Mouse (Mus musculus) liver (tissue): ENCODE measurements around the gene Gm16181.
A peak's percentile ranks its signal among the peaks of the same experiment; 100 is the strongest.

Experiments
- DNase-seq: peaks from one replicate; pipeline ENCODE4 v3.0.0-alpha.2; 2020; ENCODE audit warnings: mixed read lengths

Gm16181 gene

DNA sequence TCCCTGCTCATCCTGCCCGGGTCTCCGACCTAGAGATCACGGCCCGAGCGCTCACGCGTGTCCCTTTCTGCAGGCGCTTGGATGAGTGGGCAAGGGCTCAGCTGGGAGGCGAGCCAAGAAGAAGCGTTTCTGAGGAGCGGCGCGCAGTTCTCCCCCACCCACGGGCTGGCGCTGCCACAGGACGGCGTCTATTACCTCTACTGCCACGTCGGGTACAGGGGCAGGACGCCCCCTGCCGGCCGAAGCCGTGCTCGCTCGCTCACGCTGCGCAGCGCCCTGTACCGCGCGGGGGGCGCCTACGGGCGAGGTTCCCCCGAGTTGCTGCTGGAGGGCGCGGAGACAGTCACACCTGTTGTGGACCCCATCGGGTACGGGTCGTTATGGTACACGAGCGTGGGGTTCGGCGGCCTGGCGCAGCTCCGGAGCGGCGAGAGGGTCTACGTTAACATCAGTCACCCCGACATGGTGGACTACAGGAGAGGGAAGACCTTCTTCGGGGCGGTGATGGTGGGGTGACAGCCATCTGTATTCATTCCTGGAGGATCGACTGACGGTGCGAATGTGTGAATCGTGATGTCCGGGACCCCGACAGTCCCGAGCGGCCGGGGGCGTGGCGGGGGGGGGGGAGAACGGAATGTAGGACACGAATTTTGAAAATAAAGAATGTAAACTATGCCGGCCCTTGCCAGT, 24.9 kb upstream of the Gm16181 start:
- peak; percentile 82 for DNase-seq

DNA sequence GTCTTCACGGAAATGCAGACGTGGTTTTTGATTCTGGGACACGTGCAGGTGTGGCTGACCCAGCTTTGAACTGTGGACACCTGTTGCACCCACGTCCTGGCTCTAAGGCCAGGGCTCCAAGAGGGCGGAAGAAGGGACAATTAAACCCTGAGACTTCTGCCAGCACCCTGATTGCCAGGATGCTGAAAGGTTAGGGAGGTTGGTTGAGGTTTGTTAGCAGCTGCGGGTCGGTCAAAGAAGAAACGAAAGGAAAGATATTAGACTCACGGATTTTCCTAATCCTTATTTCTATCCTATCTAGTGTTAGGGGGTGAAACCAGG, 24.4 kb upstream of the Gm16181 start:
- no peak for DNase-seq

DNA sequence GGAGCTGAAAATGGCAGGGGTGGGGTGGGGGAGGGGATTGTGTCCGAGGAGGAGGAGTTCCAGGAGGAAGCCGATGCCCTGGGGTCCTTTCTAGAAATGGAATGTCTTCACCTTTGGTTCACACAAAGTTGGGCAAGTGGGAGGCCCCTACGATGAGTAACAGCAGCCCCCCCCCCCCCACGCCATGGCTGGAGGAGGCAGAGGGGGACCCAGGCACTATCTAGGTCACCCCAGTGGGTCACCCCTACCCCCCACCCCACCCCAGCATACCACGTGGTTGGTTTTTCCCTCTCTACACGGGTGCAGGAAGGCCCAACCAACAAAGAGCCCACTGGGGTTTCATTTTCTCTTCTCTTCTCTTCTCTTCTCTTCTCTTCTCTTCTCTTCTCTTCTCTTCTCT, 23.5 kb upstream of the Gm16181 start:
- DNase-seq = no peak

DNA sequence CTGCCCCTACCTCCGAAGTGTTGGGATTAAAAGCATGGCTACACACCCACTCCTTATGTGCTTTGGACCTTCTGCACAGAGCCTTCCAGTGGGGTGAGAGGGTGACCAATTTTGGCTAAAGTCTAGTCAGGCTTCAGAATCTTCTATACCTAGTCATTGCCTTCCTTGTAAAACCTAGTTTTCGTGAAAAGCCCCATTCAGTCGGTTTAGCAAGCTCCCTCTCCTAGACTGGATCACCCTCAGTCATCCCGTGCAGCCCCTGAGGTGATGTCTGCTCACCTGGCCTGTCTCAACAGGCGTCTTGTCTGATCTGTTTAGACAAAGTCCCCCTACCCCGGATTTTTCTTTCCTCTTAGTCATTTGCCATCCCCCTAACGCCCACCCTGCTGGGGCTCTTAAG, 22.6 kb upstream of the Gm16181 start:
- DNase-seq = no peak

DNA sequence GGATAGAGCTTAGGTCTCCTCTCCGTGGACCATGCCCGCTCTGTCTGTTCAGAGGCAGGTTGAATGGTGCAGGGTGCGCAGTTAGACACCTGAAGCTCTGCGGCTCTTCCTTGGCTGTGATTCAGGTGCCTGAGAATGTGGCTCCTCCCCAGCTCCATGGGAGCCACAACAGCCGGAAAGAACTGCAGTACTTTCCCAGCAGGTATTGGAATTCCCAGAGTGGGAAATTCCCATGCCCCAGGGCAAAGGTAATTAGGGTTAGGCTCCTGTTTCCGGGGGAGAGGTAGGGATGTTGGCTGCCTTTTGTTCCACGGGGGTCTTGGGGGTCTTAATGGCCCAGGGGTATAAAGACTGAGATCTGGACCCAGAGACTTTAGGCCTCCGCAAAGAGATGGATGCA, 21.7 kb upstream of the Gm16181 start:
- DNase-seq = no peak

DNA sequence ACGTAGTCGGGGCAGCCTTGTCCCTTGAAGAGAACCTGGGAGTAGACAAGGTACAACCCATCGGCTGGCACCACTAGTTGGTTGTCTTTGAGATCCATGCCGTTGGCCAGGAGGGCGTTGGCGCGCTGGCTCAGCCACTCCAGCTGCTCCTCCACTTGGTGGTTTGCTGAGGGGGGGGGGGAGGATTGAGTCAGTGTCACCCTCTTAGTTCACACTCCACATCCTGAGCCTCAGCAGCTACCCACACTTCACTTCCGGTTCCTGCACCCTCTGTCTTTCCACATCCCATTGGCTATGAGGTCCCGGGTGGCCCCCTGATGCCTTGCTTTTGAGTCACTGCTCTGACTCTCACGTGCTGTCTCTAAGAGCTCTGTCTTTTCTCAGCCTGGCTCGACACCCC, 20.2 kb upstream of the Gm16181 start:
- DNase-seq = peak; percentile 43

DNA sequence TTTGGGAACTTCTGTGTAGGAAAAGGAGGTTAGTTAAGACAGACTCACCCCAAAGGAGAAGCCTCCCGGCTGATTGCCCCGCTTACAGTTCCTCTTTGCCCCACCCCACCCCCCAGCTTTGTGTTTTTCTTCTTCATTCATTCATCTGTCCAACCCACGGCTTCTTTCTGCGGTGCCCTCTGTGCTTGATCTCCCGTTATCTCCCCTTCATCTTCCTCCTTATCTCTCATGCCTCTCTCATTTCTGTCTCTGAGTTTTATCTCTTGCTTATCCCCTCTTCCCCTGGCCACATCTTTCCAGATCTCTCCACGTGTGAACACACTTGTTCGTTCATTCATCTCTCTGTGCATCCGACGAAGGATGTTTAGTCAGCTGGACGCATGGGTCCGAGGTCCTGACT, 19.5 kb upstream of the Gm16181 start:
- no peak for DNase-seq

DNA sequence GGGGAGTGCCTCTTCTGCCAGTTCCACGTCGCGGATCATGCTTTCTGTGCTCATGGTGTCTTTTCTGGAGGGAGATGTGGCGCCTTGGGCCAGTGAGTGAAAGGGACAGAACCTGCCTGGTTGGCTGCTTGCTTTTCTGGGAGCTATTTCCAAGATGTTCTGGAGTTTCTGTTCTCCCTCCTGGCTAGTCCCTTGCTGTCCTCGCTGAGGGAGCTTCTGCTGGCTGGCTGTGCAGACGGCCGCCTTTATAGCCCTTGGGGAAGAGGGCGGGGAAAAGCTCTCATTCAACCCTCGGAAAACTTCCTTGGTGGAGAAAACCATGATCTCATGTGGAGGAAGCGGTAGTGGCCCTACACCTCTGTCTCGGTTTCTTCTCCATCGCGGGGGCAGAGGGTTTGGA, 18.8 kb upstream of the Gm16181 start, which contains the start of gene Tnf:
Tnf (minus strand) TSS at position 221 of the 400 bp plus-strand sequence.
- DNase-seq = peak; percentile 46

DNA sequence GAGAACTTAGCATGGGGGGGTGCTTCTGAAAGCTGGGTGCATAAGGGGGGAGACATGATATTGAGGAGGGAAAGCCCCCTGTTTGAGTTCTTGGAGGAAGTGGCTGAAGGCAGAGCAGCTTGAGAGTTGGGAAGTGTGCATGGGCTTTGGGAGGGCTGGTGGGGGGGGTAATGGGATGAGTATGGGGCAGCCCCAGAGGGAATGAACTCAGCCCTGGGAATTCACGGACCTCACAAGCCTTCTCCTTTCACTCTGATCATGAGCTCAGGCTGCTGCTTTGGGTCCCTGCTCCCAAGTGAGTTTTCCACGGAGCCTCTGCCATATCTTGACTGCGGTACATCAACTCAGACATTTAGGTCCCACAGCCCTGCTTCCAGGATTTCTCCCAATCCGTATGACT, 18.2 kb upstream of the Gm16181 start:
- no peak for DNase-seq

DNA sequence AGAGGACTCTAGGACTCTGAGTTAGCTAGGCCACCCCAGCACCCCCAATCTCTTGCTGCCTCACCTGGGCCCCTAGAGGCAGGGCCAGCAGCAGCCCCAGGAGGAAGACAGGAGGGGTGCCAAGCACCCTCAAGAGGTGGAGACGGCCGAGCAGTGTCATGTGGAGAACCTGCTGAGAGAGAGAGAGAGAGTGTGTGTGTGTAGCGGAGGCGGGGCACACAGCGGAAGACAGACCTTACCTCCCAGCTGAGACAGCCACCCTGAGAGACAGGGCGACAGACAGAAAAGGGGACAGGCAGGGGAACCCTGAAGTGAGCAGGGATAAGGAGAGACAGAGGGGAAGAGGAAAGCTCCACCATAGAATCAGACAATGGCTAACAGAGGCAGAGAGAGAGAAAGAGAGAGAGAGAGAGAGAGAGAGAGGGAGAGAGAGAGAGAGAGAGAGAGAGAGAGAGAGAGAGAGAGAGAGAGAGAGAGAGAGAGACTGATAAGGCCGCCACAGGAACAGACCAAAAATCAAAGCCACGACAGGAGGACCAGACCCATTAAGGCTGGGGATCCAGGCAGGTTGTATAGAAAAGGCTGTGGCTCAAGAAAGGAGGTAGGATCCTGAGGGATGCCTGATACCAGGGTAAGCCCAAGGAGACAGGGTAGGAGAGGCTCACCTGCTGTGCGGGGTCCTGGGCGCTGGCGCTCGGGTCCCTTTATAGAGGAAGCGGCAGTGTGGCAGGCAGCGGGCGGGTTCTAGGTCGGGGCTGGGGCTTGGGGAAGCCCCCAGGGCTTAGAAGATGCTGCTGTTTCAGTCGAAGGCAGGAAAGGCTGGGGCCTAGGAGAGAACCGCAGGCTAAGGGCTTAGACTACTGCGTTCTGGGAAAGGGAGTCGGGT, 15.9 kb upstream of the Gm16181 start, which contains the start of gene Lta:
Lta (minus strand) TSS at position 858 of the 886 bp plus-strand sequence.
- DNase-seq = no peak

DNA sequence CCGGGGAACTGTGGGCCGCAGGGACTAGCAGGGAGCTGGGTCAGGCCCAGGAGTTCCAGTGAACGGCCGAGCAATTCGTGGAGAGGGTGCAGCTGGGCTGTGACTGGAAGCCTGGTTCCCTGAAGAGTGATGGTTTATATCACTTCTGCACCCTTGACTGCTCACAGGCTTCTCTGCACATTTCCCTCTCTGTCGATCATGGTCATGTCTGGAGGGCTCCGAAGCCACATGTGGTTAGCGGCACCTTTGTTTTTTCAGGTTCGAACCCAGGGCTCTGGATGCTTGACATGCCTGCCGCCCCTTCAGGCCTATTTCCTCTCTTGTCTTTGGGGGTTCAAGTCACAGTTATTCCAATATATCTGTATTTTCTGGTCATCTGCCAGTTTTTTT, 15.3 kb upstream of the Gm16181 start:
- no peak for DNase-seq

DNA sequence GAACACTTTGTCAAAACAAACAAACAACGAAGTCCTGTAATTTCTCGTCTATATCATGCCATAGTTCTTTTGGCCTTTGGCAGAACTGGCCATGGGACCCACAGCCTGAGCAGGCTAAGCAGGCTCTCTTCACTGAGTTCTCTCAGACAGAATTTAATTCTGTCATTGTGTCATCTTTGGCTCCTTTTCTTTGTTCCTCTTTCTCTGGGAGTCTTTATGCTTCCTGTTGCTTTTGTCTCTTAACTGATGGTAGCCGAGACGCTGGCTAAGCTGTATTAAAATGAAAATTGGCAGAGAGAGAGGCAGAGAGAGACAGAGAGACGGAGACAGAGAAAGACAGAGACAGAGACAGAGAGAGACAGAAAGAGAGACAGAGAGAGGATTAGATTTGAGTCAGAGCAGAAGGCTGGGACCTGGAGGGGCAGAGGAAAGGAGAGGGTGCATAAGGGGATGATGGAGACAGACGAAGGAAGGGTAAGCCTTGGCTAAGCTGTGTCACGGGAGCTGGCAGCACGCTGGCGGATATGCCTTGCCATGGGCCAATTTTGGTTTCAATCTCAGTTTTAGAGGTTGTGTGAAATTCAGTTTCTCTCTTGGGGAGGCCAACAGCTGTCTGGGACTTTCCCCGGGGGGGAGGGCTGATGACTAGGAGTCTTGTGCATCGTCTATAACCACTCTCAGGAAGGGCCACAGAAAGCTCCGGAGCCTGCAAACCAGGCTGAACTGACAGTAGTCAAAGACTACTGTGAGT, 10.7 kb upstream of the Gm16181 start:
- DNase-seq = no peak

DNA sequence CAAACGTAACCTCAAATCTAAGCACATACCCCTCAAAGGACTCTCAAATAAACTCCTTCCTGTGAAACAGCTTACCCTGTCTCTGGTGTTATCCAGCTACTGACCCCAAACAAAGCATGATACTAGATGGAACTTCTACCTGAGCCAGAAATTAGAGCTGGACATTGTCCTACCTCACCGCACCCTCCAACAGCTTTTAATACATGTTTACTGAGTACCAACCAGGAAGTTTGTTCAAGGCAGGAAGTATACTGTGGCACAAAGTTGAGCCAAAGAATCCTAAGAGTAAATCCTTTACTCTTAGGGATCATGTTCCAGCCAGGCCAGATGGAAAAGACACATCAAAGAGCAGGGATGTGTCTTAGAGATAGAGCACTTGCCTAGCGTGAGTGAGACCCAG, 10.0 kb upstream of the Gm16181 start:
- DNase-seq = no peak

DNA sequence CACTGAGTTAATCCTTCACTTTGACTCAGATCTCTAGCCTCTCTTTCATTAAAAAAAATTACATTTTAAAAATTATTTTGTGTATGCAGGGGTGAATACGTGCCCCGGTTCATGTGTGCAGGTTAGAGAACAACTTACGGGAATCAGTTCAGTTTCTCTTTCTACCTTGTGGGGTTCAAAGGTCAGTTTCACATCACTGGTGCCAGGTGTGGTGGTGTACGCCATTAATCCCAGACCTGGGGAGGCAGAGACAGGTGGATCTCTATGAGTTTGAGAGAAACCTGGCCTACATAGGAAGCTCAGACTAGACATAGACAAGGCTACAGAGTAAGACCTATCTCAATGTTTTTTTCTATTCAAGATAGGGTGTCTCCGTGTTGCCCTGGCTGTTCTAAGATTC, 7.6 kb upstream of the Gm16181 start:
- DNase-seq = no peak

DNA sequence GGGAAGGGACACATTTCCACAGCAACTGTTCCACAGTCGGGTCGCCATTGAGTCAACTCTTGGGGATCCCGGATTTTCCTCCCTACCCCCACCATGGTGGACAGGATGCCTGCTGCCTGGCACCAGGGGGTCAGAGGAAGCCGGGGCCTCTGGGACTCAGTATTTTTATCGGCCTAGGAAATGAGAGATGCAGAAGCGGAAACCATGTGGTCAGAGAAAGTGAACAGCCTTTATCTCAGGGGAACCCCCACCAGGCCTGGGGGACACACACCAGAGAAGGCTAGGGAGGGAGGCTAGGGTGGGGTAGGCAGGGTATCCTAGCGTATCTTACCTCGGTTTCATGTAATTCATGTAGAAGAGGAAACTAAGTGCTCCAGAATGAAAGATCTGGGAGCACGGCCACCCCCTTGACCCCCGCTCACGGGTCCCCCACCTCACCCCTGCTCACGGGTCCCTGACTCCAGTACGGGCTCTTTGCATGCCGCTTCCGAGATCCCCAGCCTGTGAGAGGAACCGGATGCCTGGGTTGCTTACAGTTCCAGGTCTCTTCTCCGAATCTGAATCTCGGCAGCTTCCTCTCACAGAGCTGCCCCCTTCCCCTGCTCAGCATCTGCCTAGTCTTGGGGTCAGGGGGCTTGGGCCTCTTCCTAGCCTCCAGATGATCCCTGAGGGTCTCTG, 2.0 kb upstream of the Gm16181 start:
- DNase-seq = peak; percentile 28

DNA sequence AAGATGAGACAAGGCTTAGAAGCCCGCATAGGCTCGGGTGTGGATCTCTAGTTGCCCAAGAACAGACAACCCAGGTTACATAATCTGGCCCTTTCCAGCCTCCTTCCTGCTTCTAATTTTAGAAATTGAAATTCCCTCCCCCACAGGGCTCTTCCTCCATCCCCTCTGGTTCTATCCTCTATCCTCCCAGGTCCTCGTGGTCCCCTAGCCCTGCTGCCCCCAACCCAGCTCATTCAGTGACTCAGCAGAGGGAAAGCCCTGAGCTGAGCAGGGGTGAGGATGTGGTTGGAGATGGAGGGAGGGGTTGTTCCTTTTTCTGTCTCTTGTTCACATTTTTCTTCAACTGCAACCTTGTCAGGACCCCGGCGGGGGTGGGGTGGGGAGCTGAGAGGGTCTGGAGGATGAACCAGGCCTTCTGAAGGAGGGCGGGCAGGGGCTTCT, 1.0 kb upstream of the Gm16181 start:
- peak; percentile 26 for DNase-seq

DNA sequence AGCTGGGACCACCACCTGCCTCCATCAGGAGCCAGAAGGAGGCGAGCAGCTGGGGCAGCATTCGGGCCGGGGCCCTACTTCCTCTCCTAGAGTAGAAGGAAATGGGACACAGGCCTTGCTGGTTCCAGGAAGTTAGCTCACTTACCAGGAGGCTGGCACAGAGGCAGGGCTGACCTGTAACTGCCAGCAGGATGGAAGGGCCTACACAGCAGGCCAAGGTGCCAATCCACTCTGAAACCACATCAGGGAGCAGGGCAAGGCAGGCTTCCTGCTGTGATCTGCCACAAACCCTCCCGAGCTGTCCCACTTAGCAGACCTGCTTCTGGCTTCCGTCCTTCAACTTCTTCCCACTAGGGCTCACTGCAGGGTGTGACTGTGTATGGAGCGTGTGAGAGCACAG, 1.7 kb downstream of the Gm16181 start:
- DNase-seq = peak; percentile 18

DNA sequence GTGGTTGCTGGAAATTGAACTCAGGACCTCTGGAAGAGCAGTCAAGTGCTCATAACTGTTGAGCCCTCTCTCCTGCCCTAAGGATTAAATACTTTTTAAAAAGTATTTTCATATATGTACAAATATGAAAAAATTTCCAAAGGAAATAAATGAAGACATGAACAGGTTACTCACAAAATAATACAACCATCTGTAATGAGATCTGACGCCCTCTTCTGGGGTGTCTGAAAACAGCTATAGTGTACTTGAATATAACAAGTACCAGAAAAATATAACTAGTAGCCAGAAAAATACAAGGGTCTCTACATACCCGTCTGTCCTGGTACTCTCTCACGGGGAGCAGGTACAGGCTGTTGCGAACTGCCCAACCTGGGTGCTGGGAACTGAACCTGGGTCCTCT, 4.0 kb downstream of the Gm16181 start:
- DNase-seq = no peak

DNA sequence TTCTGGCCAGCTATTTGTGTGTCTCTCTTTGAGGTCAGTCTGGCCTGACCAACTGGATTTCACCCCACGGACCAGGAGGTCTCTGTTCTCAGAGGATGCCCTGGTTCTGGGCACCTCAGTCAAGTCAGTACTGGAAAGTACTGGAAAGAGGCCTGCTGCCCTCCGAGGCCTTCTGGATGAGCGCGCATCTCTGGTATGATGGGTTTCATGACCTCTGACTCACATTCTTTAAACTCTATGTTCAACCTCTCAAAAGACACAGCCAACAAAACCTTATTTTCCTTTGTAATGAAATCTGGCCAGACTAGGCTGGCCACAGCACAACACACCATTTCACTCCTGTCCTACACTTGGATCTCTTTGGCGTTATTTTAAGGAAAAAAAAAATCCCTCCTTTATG, 4.8 kb downstream of the Gm16181 start:
- DNase-seq = no peak

DNA sequence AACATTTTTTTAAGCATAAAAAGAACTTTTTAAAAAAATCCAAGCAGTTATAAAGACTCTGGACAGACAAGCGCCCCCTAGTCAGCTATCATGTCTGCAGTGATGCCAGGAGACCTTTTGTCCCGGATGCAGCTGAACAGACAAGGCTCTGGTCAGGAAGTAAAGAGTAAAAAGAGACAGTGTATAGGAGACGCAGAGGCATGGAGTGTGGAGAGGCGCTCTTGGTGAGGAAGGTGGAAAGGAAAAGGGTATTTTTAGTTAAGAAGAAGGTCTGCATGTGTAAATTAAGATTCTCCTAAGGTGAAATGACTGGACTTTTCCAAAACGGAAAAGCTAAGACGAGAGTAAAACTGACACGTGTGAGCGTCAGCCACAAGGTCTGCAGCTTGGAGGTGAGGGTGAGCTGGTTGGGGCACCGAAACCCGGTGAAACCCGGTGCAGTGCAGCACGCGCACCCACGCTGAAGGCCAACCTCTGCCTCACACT, 6.0 kb downstream of the Gm16181 start:
- no peak for DNase-seq

DNA sequence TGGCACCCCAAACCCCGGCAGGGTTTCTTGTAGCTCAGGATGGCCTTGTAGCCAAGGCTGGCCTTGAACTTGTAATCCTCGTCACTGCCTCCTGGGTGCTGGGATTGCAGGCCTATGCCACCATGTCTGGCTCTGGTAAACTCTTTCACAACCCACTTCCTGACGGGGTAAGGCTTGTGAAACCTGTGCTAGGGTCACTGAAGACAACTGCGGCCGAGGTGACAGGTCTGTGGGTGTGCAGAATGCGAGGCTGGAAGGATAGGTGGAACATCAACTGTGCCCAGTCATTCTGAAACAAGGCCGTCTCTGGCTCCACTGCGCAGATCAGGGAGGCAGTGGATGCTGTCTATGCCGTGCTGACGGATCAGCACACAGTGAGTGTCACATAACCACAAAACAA, 10.4 kb downstream of the Gm16181 start:
- DNase-seq = no peak

DNA sequence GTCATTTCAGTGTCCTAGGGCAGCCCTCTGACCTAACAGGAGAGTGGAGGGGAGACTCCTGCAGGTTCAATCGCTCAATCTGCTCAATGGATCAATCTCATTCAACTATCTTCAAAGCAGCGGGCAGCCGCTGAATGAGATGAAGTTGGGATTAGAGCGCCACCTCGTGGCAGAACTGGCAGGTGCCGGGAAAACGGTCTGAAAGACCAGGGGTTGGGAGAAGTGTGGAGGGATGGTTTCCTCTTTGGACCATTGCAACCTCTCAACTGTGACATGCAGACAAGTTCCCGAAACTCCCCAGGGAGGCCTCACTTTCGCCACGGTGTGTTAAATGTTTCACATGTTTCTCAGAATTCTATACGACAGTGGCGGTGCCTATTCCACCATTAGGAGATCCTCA, 11.4 kb downstream of the Gm16181 start:
- DNase-seq = peak; percentile 82

DNA sequence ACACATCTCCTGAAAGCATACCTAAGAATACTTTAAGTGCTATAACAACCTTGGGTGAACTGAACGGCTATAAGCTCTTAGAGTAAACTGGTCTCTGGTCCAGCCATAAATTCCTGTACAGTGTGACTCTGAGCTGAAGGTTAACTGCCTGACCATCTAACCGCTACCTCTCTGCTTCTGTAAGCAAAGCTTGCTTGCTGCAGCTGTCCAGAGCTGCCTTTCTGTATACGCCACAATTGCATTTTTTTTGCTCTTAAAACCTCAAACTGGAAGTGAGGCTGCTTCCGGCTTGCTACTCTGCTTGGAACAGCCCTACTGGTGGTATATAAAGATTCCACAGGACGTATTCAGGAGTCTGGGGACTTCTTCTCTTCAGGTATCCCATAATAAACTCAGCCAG, 12.0 kb downstream of the Gm16181 start:
- no peak for DNase-seq
